In genomic region chr14:33734446-33735043, GRCm38 (mm10) we compare ENCODE assay signal across 9 mouse cellular contexts.
DNase-seq lines count a peak whose midpoint lies in the region; ATAC-seq and TF ChIP-seq lines count a peak whose summit lies in the region.
"Had no signal": no experiment of that assay in that cellular context is flagged by ENCODE, and none has a peak within 500 bp of the region (broad histone marks: within the 10 kb centered on the region; RNA-seq: fewer than 3 reads in every experiment).

No protein-coding gene starts in this region.

- no peak overlapping the region for H3K4me3 ChIP-seq in forebrain, embryonic 13.5 days
- H3K4me3 ChIP-seq in forebrain, embryonic 10.5 days: no peak overlapping the region
- no peak overlapping the region for H3K4me3 ChIP-seq in midbrain, embryonic 16.5 days (ENCODE audit: low read depth, low read length)
- H3K4me3 ChIP-seq in midbrain, embryonic 10.5 days: no peak overlapping the region
- no peak overlapping the region for H3K4me3 ChIP-seq in midbrain, postnatal 0 days (ENCODE audit: low read depth, low read length)
- no peak overlapping the region for H3K4me3 ChIP-seq in thymus, adult 2 months (ENCODE audit: control insufficient read depth, insufficient read depth, low read length)
- H3K4me3 ChIP-seq: liver, embryonic 13.5 days had no signal

- H3K4me2 ChIP-seq in forebrain, embryonic 13.5 days: no peak overlapping the region
- no peak overlapping the region for H3K4me2 ChIP-seq in midbrain, embryonic 16.5 days (ENCODE audit: low read length)
- H3K4me2 ChIP-seq in midbrain, postnatal 0 days (ENCODE audit: low read depth, low read length, poor library complexity, severe bottlenecking): no peak overlapping the region
- H3K4me2 ChIP-seq: liver, embryonic 13.5 days had no signal

- peak; percentile 30; the same call in 1 of the 2 replicates for ATAC-seq in forebrain, embryonic 13.5 days
- ATAC-seq in midbrain, embryonic 16.5 days: peak; percentile 64; the same call in 1 of the 2 replicates
- ATAC-seq in midbrain, postnatal 0 days (ENCODE audit: low FRiP score): no peak

- no peak for TF ChIP-seq CTCF in midbrain, postnatal 0 days (IDR thresholded peaks at IDR 0.05)
- TF ChIP-seq CTCF in thymus, adult 2 months (IDR thresholded peaks at IDR 0.05; ENCODE audit: borderline replicate concordance, control insufficient read depth, extremely low read depth, insufficient read depth, low read length, poor library complexity): no peak

- no peak for DNase-seq in forebrain, embryonic 10.5 days (ENCODE audit: extremely low spot score, low spot score)
- no peak for DNase-seq in midbrain, embryonic 10.5 days (ENCODE audit: low spot score)
- DNase-seq in kidney, adult 9 months: peak; percentile 79
- DNase-seq in midbrain, postnatal 0 days (ENCODE audit: low spot score): peak; percentile 70
- no peak for DNase-seq in thymus, adult 2 months
- no peak for DNase-seq in spleen, postnatal 36 days (ENCODE audit: low spot score in 2 of 2)
- DNase-seq: liver, embryonic 13.5 days had no signal

- H3K27ac ChIP-seq in forebrain, embryonic 13.5 days: no peak overlapping the region
- H3K27ac ChIP-seq in forebrain, embryonic 10.5 days: no peak overlapping the region
- H3K27ac ChIP-seq in midbrain, embryonic 16.5 days (ENCODE audit: low read length): no peak overlapping the region
- no peak overlapping the region for H3K27ac ChIP-seq in midbrain, embryonic 10.5 days (replicated peaks)
- no peak overlapping the region for H3K27ac ChIP-seq in midbrain, postnatal 0 days (ENCODE audit: low read depth, low read length)
- H3K27ac ChIP-seq in thymus, adult 2 months (ENCODE audit: control insufficient read depth, insufficient read depth, low read length): no peak overlapping the region
- H3K27ac ChIP-seq: liver, embryonic 13.5 days had no signal

- H3K9ac ChIP-seq in forebrain, embryonic 13.5 days: no peak overlapping the region
- no peak overlapping the region for H3K9ac ChIP-seq in midbrain, embryonic 16.5 days (ENCODE audit: low read depth, low read length)
- no peak overlapping the region for H3K9ac ChIP-seq in midbrain, postnatal 0 days (replicated peaks; ENCODE audit: low read length, poor library complexity, severe bottlenecking)
- H3K9ac ChIP-seq: liver, embryonic 13.5 days had no signal

- no peaks in the 10 kb centered on the region for H3K27me3 ChIP-seq in forebrain, embryonic 13.5 days
- H3K27me3 ChIP-seq in forebrain, embryonic 10.5 days (ENCODE audit: poor library complexity, severe bottlenecking): peaks cover 47% of the 10 kb centered on the region
- no peaks in the 10 kb centered on the region for H3K27me3 ChIP-seq in midbrain, embryonic 16.5 days (ENCODE audit: control insufficient read depth, insufficient read depth, low read depth, low read length)
- H3K27me3 ChIP-seq in midbrain, embryonic 10.5 days (ENCODE audit: low read depth, poor library complexity, severe bottlenecking): no peaks in the 10 kb centered on the region
- no peaks in the 10 kb centered on the region for H3K27me3 ChIP-seq in midbrain, postnatal 0 days (ENCODE audit: insufficient read depth, low read length)
- H3K27me3 ChIP-seq in thymus, adult 2 months (ENCODE audit: control insufficient read depth, insufficient read depth, low read length): no peaks in the 10 kb centered on the region
- H3K27me3 ChIP-seq: liver, embryonic 13.5 days had no signal

- no peak for TF ChIP-seq POLR2A in thymus, adult 2 months (IDR thresholded peaks at IDR 0.05; ENCODE audit: control insufficient read depth, extremely low read depth, insufficient read depth, low read length, poor library complexity)

- no peaks in the 10 kb centered on the region for H3K36me3 ChIP-seq in forebrain, embryonic 13.5 days (ENCODE audit: poor library complexity, severe bottlenecking)
- H3K36me3 ChIP-seq in forebrain, embryonic 10.5 days (replicated peaks): no peaks in the 10 kb centered on the region
- no peaks in the 10 kb centered on the region for H3K36me3 ChIP-seq in midbrain, embryonic 16.5 days (ENCODE audit: control insufficient read depth, insufficient read depth, low read length)
- no peaks in the 10 kb centered on the region for H3K36me3 ChIP-seq in midbrain, embryonic 10.5 days
- no peaks in the 10 kb centered on the region for H3K36me3 ChIP-seq in midbrain, postnatal 0 days (ENCODE audit: insufficient read depth, low read length)
- H3K36me3 ChIP-seq in thymus, adult 2 months (ENCODE audit: control insufficient read depth, insufficient read depth, low read length): no peaks in the 10 kb centered on the region
- H3K36me3 ChIP-seq: liver, embryonic 13.5 days had no signal

- no peaks in the 10 kb centered on the region for H3K9me3 ChIP-seq in forebrain, embryonic 13.5 days (replicated peaks)
- H3K9me3 ChIP-seq in forebrain, embryonic 10.5 days: no peaks in the 10 kb centered on the region
- H3K9me3 ChIP-seq in midbrain, embryonic 16.5 days (replicated peaks; ENCODE audit: control insufficient read depth, low read length, poor library complexity, severe bottlenecking): no peaks in the 10 kb centered on the region
- no peaks in the 10 kb centered on the region for H3K9me3 ChIP-seq in midbrain, embryonic 10.5 days (replicated peaks)
- no peaks in the 10 kb centered on the region for H3K9me3 ChIP-seq in midbrain, postnatal 0 days (ENCODE audit: low read length)
- H3K9me3 ChIP-seq: liver, embryonic 13.5 days had no signal

- H3K4me1 ChIP-seq in forebrain, embryonic 13.5 days: peaks cover 12% of the 10 kb centered on the region; the same call in 1 of the 2 replicates
- H3K4me1 ChIP-seq in forebrain, embryonic 10.5 days: peaks cover 20% of the 10 kb centered on the region
- H3K4me1 ChIP-seq in midbrain, embryonic 16.5 days (ENCODE audit: control insufficient read depth, insufficient read depth, low read length): no peaks in the 10 kb centered on the region
- peaks cover 17% of the 10 kb centered on the region for H3K4me1 ChIP-seq in midbrain, embryonic 10.5 days
- no peaks in the 10 kb centered on the region for H3K4me1 ChIP-seq in midbrain, postnatal 0 days (ENCODE audit: insufficient read depth, low read length)
- H3K4me1 ChIP-seq in thymus, adult 2 months (replicated peaks; ENCODE audit: control insufficient read depth, insufficient read depth, low read length): no peaks in the 10 kb centered on the region
- H3K4me1 ChIP-seq: liver, embryonic 13.5 days had no signal

- whole genome bisulfite sequencing in forebrain, embryonic 13.5 days: 41% methylated on average over 5 of the region's 5 CpGs
- WGBS in forebrain, embryonic 10.5 days: 76% methylated on average over 5 of the region's 5 CpGs
- 45% methylated on average over 5 of the region's 5 CpGs for WGBS in midbrain, embryonic 16.5 days
- WGBS in midbrain, embryonic 10.5 days: 77% methylated on average over 5 of the region's 5 CpGs
- 42% methylated on average over 5 of the region's 5 CpGs for WGBS in midbrain, postnatal 0 days
- WGBS in thymus, adult 2 months: 95% methylated on average over 5 of the region's 5 CpGs

Comparison
In these comparisons a context has a peak if more than half of its experiments do, and no peak if none do; other contexts are left out.
1. DNase-seq: peak in kidney, adult 9 months (single experiment) and midbrain, postnatal 0 days (single experiment); none in forebrain, embryonic 10.5 days (single experiment), midbrain, embryonic 10.5 days (single experiment), thymus, adult 2 months (single experiment) and spleen, postnatal 36 days (0 of 2).